Mouse (Mus musculus): ENCODE results near the gene Mup15.
"Not testable (repeated sequence)": the region's sequence is repeated elsewhere in the genome, so short reads cannot be mapped to it uniquely, and the experiment has no call there.

Mup15 gene

GRCm38 (mm10) chr4:61439643-61440042, at the start of gene Mup15:
Mup15 (minus strand) TSS chr4:61439743.
- not testable (repeated sequence) for DNase-seq (ENCODE audit: low spot score)

Data from c-Kit-positive CD71-positive TER-119-positive erythroid progenitor cells, embryonic 14.5 days (primary cell).